Mouse (Mus musculus) granulocyte monocyte progenitor cell, adult 5-6 weeks (primary cell): ENCODE measurements around the gene Serpina9. TPM values are rescaled to one million over a fixed set of nuclear protein-coding genes. Genes with fewer than 3 reads are reported as not detected.
A peak's percentile ranks its signal among the peaks of the same experiment; 100 is the strongest.
"Not testable (repeated sequence)": the region's sequence is repeated elsewhere in the genome, so short reads cannot be mapped to it uniquely, and the experiment has no call there.

Source experiments
- ATAC-seq: replicated peaks from 2 replicates; pipeline ENCODE4 v1.8.0; 2016; ENCODE audit warnings: mild to moderate bottlenecking, moderate TSS enrichment, inconsistent platforms; ENCODE audit not compliant: poor library complexity, severe bottlenecking
- total RNA-seq, 2 experiments: library from RNA; stranded (forward) in 1 of 2; stranded (reverse) in 1 of 2; fragments of 200-712, 200-1000 nt in 1 of 2; fragments of >200 nt in 1 of 2; fragmentation: Nextera tagmentation in 1 of 2; gene quantifications; 2 replicates each; pipeline ENCODE4 v1.2.3; 2014 to 2017

Serpina9 gene
- total RNA-seq, 2 experiments from 2014 or later: not detected

DNA sequence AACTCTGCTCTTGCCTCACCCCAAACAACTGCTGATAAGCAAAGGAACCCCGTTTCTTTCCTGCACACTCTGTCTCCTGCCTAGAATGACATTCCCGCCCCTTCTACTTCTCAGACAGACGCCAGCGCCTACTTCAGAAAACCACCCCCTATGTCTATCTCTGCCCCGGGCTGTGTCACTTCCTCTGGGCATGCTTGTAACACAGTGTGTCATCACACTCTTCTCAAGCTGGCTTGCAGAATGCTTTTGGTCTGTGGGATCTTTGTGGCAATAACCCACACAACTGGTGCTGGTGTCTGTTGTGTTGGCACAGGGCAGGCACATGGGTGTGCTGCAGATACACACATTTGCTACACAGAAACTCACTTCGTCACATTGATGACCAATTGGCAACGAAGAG lies 20.6 kb downstream of the Serpina9 start:
- peak; percentile 78 for ATAC-seq

DNA sequence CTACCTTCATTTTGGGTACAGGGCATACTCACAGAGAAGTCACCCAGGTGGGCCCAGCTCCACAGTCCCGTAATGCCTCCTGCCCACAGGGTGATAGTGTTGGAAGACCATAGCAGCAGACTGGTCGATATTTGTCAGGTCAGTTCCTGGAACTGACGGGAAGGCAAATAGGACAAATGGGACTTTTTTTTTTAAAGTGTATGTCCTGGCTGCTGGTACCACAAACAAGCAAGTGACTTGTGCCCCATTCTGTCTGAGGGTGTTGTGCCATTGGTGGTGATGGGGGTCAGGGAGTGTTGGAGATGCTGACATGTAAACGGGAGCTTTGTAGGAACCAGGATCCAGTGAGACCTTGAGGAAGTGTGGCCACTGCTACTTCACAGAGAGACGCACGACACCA lies 23.7 kb downstream of the Serpina9 start, which contains the start of gene Serpina11:
TSS of gene Serpina11 (minus strand) at position 101 of the 400 bp plus-strand sequence.
- no peak for ATAC-seq

DNA sequence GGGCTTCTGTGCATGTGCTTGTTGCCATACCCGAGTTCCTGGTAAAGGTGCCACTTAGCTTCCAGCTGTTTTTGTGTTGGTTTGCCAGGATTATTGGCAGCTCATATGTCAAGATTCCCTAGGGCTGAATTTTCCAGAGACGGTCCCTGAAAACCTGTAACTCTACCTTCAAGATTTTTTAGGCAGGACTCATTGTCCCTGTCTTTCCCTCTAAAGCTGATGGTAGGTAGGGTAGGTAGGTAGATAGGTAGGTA lies 24.1 kb downstream of the Serpina9 start:
- ATAC-seq: no peak

DNA sequence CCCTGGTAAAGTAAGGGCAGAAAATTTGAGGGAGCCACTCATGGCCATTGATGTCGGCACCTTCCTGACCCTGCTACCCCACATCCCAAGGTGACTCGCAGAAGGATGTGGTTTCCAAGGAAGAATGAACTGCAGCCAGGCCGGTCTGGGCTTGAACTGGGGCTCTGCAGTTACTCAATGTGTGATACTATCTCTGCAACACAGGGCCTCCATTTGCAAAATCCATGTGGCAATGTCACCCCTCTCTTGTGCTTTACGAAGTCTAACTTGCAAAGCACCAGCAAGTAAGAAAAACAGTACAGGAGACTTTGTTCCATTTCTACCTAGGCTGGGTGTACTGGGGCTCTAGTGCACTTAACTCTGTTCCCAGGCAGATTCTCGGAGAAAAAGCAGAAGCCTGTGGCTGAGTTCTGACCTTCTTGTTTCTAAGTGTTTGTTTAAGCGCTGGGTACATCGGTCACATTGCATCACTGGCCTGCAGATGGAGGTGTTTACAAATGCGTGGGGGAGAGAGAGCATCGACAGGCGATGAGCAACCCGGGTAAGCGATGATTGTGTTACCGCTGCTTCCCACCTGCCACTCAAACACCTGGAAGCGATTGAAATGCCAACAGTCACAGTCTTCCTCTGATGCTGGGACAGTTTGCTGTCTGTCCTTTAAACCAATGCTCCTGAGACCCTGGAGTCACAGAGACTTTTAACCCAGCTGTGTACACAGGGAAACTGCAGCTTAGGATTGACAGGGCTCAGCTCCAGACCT lies 24.6 kb downstream of the Serpina9 start:
- peak; percentile 33 for ATAC-seq

DNA sequence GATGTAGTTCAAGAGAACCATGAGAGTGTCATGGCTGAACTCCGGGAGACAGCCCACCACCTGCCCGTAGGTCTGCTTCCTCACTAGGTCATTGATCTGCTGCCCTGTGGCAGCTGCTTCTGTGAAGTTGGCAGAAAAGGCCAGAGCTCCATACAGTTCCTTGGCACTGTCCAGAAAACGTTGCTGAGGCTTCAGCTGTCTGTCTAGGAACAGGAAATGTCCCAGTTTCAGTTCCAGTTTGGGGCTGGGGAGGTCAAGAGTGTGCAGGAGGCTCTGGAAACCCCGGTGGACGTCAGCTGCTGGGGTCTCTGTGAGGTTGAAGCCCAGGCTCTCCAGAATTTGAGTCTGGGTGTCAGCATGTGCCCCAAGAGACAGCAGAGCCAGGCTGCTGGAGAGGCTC lies 27.7 kb downstream of the Serpina9 start:
- ATAC-seq: peak; percentile 60

DNA sequence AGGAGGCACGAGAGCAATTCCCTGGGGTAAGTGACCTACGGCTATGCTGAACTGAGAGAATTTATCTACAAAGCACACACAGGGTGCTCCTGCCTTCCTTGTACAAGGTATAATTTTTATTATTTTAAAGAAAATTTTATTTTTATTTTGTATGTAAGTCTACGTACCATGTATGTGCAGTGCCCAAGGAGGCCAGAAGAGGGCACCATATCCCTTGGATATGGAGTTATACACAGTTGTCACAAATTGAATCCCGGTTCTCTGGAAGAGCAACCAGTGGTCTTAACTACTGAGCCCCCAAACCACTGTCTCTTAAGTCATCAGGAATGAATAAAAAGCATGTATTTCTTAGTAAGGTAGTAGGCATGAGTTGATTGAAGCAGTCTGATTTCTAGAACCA lies 28.6 kb downstream of the Serpina9 start:
- ATAC-seq: 0 out of 2 replicates have a peak, but pooled peaks have one; percentile 20

DNA sequence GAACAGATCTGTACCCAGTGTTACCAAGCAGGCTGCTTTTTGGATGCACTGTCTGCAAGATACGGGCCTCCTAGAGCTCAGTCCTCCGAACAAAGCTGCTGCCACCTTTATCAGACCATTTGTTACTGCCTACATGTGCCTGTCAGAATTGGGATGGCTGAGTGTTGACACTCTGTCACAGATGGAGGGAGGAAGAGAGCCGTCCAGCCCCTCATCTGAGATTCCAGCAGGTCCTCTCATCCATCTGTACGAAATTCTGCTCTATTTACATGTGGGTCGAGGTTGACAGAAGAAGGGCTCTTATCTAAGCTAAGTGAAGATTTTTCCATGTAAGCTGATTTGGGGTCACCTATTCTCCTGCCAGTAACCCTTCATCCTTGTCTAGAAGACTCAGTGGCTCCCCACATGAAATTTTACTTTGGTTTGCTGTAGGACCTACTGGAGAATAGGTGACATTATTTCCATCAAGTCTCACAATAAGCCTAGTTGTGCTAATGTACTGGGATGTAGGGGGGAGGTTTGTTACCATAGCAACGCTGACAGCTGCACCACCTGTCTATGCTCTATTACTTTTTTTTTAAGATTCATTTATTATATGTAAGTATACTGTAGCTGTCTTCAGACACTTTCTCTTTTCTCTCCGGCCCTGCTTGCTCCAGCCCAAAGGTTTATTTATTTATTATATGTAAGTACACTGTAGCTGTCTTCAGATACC lies 31.8 kb downstream of the Serpina9 start:
- ATAC-seq: no peak

DNA sequence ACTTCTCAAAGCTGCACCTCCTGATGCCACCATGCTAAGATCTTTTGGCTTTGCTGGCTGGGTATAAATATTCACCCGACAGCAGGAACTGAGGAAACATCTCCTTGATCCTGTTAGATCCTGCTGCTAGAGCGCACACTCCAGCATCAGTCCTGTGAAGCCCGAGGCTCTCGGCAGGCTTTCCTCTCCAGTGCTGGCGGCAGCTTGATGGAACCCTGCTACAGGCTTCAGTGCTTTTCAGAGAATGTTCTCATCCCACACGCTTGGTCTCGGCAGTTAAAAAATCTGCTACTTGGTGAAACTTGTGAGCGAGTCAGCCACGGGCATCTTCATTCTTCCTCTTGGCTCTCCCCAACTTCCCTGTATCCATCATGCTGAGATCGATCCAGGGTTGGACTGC lies 35.3 kb downstream of the Serpina9 start:
- ATAC-seq: no peak

DNA sequence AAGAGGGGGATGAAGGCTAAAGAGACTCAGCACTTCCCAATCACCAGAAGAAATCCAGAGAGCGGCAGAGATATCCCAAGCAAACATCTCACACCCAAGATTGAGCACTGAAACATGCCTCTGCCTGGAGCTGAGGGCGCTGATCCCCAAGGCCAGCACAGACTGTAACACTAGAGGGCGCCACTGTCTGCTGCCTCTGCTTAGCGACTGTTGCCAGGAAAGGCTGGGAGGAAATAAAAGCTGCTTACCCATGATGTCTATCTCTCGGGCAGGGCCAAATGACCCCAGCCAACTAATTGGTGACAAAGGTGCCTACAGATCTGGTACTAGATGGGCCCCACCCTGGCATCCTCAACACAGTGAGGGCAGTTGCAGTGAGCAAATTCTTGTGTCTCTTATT lies 35.7 kb downstream of the Serpina9 start:
- ATAC-seq: peak; percentile 85

DNA sequence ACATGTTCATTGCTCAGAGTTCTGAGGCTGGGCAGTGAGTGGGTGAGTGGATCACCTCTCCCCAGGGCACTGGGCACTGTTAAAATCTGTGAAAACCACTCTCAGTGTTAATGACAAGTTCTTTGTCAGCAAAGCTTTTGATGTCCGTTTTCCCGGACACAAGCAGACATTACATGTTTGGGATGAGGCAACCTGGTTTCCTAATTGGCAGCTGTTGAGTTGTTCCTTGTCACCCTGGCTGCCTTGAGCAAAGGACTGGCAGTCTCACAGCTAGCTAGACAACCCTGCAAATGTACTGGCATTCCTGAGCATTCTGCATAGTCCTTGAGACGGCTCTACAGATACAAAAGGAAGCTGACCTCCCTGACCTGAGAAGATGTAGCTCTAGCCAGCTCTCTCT lies 36.5 kb downstream of the Serpina9 start:
- no peak for ATAC-seq

DNA sequence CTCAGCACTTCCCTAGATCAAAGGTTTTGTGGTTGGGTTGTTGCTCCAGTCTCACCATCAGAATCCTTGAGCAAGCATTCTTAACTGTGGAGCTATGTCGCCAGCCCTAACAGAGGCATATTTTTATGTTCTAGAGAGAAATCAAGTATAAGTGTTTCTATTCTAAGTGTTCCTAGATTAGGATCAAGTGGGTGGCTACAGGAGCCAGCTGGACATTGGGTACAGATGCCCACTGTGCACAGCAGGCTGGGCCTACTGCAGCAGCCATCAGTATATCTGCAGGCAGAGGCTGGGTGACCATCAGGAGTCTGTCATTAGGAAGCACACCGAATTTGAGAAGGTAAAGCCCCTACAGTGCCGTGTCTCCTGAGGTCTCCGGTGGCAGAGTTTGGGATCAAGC lies 42.5 kb downstream of the Serpina9 start:
- no peak for ATAC-seq

DNA sequence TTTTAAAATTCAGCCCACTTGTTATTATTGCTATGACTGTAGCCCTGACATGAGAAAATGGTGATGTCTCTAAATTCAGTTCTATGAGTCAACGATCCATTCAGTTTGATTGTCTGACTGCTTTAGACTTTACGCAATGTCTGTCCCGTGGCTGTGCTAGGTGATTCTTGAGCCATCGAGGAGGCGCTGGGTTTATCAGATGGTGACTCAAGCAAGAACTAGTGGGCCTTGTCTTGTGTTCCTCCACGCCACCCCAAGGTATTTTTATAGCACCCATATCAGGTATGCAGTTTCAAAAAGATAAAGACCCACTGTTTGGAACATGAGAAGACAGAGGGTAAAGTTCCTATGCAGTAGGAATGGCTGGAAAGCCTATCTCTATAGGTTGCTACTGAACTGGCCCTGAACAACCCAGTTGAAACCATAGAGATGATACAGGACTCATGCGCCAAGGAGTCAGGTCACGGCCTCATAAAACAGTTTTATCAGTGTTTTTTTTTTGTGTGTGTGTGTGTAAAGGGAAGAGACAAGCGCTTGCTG lies 43.9 kb downstream of the Serpina9 start:
- no peak for ATAC-seq

DNA sequence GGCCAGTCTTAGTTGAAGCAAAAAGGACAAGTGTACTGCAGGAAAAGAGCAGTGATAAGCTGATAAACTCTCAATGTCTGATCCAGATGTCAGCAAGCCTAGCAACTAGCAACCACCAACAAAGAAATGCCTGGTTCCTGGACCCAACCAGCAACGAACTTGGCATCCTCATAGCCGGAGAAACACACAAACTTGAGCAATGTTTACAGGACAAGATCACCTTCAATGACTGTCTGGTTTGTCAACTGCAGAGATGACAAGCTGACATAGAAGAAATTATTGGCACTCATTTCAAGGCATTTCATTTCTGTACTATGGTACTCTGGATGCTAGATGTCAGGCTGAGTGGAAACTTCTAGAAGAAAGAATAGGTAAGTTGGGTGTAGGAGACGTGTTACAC lies 46.8 kb downstream of the Serpina9 start:
- ATAC-seq: no peak

DNA sequence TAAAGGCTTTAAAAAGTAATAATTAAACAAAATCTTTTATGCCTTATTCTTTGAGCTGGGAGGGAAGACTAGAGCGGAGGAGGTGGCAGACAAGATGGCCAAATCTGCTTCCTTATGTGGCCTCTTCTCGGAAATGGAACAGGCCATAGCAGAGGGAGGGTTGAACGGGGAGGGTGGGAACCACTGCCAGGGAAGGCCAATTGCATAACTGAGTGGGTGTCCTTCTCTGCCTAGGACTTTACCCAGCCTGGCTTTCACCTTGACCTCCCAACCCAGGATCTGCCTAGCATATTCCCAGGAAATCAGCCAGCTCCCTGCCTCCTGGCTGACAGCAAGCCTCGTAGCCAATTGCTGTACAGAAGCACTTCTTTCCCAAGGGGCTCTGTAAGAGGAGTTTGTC lies 50.3 kb downstream of the Serpina9 start:
- ATAC-seq: no peak

DNA sequence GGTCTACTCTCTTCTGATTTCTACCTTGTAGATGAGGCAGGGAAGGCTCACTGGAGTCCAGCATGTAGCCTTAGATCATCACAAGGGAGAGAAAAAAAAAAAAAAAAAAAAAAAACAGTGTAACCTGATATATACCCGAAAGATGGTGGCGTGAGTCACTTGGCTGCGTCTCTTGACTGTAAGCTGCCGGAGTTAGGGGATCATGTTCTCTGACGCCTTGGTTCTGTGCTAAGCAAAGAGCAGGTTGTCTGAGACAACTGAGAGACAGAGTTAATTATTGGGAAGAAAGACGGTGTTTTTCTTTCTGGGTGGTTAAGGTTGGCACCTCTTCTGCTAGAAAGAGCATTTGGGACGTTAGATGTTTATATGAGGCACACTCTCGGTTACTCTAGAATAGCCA lies 50.7 kb downstream of the Serpina9 start:
- ATAC-seq: no peak

DNA sequence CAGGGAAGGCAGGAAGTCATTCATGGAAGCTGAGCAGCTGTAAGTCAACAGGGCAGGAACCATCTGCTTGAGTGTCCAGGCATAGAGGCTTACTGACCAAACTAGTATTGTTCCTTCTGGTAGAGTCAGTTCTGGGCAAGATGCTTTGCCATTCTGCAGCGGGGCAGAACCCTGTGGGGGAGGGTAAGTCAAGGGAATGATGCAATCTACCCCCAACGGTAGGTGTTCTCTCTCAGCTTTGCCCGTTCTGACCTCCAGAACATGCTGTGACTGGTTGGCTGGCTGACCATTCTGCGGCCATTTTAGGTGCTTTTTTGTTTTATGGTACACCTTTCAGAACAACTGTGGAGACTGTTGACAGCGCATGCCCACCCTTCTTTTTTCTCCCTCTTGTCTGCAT lies 51.2 kb downstream of the Serpina9 start:
- no peak for ATAC-seq

DNA sequence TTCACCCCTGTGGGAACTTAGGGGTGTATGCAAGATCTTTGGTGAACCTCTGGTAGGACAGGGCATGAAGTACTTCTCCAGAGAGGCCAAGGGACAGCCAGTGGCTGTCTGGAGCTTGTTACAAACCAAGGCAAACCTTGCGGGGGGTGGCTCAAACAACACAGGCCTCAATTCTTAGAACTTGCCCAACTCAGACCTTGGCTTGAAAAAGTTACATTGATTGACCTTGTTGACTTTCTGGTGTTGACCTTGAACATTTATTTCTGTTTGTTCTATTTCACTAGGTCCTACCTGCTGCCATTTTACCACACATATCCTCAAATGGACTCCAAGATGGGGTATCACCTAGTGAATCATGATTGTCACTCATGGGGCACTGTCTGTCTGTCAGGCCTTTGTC lies 51.8 kb downstream of the Serpina9 start:
- ATAC-seq: no peak

DNA sequence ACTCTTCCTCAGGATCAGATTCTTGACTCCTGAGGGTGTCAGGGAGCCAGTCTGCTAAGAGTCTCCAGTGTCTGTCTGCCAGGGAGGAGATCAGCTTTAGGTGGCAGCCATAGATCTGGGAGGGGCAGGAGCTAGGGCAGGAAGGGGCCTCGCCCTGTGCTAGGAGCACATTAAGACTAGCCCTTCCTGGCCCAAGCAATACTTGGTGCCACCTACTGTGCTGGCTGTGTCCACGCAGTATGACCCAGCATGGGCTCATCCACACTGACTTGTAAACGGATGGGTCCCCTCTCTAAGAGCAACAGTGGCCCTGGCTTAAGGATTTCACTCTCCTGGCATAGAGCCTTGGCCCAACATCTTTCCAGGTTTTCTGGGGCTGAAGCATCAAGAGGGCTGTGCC lies 54.8 kb downstream of the Serpina9 start, which contains the start of gene Serpina1e:
TSS of gene Serpina1e (minus strand) at position 178 of the 400 bp plus-strand sequence.
- ATAC-seq: no peak

DNA sequence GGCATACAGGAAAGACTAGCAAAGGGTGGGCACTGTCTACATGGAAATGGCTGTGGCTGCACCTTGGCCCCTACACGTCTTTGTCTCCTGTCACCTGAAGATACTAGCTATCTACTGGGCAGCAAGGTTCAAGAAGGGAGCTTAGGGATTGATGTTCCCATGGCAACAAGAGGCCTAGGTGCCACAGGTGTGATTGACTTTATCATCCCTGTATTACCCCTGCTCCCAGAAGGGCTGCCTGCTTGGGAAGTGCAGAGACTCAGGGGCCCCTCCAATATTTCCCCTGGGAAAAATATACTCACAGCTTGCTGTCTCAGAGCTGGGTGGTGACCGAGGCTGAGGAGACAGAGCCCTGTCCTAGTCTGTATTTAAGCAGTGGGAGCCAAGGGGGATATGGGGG lies 57.0 kb downstream of the Serpina9 start:
- not testable (repeated sequence) for ATAC-seq

DNA sequence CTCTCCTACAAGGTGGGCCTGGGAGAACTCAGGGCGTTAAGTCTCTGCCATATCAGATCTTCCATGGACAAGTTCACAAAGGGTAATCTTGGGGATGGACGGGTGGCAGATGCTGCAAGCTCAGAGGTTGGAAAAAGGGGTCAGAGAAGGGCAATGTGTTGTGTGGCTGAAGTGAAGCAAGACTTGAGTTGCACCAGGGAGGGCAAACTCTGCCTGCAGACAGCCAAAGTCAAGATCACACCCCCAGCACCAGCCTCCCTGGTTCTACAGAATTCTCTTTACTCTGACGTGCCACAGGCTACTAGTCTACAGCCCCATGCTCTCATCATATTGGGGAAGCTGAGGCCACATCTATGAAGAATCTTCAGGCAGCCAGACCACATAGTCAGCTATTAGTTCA lies 60.6 kb downstream of the Serpina9 start:
- ATAC-seq: not testable (repeated sequence)

DNA sequence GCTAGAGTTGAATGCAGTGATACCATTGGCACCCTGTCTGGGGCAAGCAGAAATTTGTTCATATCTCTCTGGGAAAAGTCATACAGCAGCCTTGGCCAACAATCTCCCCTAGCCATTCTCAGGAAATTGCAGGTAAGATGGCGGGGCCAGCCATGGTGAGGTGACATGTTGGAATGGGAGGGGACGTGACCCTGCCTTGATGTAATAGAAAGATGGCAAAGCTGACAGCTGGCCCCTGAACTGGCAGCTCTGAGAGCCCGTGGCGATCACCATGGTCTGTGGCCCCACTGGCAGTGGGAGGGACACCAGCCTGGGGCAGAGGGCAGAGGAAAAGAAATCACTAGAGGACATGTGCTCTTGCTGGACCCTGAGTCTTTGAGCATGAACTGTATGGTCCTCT lies 67.3 kb downstream of the Serpina9 start:
- ATAC-seq: no peak
